ENCODE assay signal across 27 mouse cellular contexts in genomic region chr13:75598675-75599074, GRCm38 (mm10).
"Had no signal": no experiment of that assay in that cellular context is flagged by ENCODE, and none has a peak within 500 bp of the region (broad histone marks: within the 10 kb centered on the region; RNA-seq: fewer than 3 reads in every experiment).

No protein-coding gene starts in this region.

- H3K9me3 ChIP-seq: heart, embryonic 13.5 days; heart, embryonic 15.5 days; hindbrain, embryonic 13.5 days; hindbrain, embryonic 15.5 days; kidney, embryonic 15.5 days; limb, embryonic 13.5 days; limb, embryonic 15.5 days; liver, embryonic 12.5 days had no signal

- DNase-seq: gastrocnemius, adult 2 months; gastrocnemius, postnatal 10 days; gastrocnemius, postnatal 25 days; heart, adult 11 months; heart, adult 2 months; heart, postnatal 14 days; heart, postnatal 36 days; kidney, adult 11 months; kidney, adult 2 months; kidney, adult 9 months; kidney, postnatal 14 days; kidney, postnatal 36 days; layer of hippocampus, adult 9-11 months; layer of hippocampus, postnatal 36 days; left cerebral cortex, postnatal 4 days had no signal

- H3K4me1 ChIP-seq: heart, embryonic 13.5 days; heart, embryonic 15.5 days; hindbrain, embryonic 13.5 days; hindbrain, embryonic 15.5 days; kidney, embryonic 15.5 days; limb, embryonic 13.5 days; limb, embryonic 15.5 days; liver, embryonic 12.5 days had no signal

- H3K36me3 ChIP-seq: heart, embryonic 13.5 days; heart, embryonic 15.5 days; hindbrain, embryonic 13.5 days; hindbrain, embryonic 15.5 days; kidney, embryonic 15.5 days; limb, embryonic 13.5 days; limb, embryonic 15.5 days; liver, embryonic 12.5 days had no signal

- H3K4me2 ChIP-seq: heart, embryonic 11.5 days; heart, embryonic 13.5 days; heart, embryonic 15.5 days; hindbrain, embryonic 13.5 days; hindbrain, embryonic 15.5 days; kidney, embryonic 15.5 days; limb, embryonic 13.5 days; limb, embryonic 15.5 days; liver, embryonic 12.5 days had no signal

- ATAC-seq: hindbrain, postnatal 0 days; intestine, embryonic 16.5 days; liver, embryonic 12.5 days had no signal

- H3K9ac ChIP-seq: heart, embryonic 13.5 days; heart, embryonic 15.5 days; hindbrain, embryonic 13.5 days; hindbrain, embryonic 15.5 days; kidney, embryonic 15.5 days; limb, embryonic 13.5 days; limb, embryonic 15.5 days; liver, embryonic 12.5 days had no signal

- H3K27me3 ChIP-seq: heart, embryonic 13.5 days; heart, embryonic 15.5 days; hindbrain, embryonic 13.5 days; hindbrain, embryonic 15.5 days; kidney, embryonic 15.5 days; limb, embryonic 13.5 days; limb, embryonic 15.5 days; liver, embryonic 12.5 days had no signal

- H3K4me3 ChIP-seq: gastrocnemius, adult 2 months; heart, adult 2 months; heart, embryonic 13.5 days; heart, embryonic 15.5 days; hindbrain, embryonic 13.5 days; hindbrain, embryonic 15.5 days; kidney, embryonic 15.5 days; limb, embryonic 13.5 days; limb, embryonic 15.5 days; liver, embryonic 12.5 days had no signal

- H3K27ac ChIP-seq: gastrocnemius, adult 2 months; heart, adult 2 months; heart, embryonic 13.5 days; heart, embryonic 15.5 days; hindbrain, embryonic 13.5 days; hindbrain, embryonic 15.5 days; hindbrain, postnatal 0 days; kidney, embryonic 15.5 days; kidney, postnatal 0 days; limb, embryonic 13.5 days; limb, embryonic 15.5 days; liver, embryonic 12.5 days had no signal
